Mouse (Mus musculus): Measurements from ENCODE around the gene Atp2a2.

The Atp2a2 gene

DNA sequence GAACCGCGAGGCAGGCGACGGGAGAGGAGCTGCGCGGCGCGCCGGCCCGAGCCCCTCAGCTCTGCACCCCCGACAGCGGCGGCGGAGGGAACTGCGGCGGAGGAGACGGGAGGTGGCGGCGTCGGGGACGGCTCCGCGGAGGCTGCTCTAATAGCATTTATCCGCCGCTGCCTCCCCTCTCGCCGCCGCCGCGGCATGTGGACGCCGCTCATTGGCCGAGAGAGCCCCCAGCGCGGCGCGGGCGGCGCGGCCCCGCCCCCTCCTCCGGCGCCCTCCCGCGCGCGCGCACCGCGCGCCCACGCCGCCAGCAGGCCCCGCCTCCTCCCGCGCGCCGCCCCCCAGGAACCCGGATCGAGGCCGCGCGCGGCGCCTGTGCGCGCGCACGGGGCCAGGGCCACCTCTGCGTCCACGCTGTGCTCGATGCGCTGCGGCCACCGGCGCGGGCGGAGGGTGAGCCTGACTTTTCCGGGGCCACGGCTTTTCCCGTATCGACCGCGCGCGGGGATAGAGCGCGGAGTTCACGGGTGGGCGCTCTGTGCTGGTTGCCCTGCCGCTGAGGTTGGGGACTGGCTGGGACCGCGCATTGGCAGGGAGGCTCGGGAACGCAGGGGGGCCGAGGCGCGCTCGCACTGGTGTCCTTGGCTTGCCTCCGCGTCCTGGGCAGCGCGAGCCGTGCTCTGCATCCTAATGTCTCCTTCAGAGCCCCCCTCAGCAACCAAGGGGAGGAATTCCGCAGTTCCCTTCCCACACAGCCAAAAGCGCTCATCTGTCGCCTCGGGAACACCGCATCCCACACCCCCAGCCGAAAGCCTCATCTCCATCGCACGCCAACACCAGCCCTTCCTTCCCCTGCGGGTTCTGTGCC, at the start of gene Atp2a2:
TSS of gene Atp2a2 (minus strand) at position 149 of the 865 bp plus-strand sequence.
- DNase-seq (ENCODE audit: low read depth) = peak; percentile 73

DNA sequence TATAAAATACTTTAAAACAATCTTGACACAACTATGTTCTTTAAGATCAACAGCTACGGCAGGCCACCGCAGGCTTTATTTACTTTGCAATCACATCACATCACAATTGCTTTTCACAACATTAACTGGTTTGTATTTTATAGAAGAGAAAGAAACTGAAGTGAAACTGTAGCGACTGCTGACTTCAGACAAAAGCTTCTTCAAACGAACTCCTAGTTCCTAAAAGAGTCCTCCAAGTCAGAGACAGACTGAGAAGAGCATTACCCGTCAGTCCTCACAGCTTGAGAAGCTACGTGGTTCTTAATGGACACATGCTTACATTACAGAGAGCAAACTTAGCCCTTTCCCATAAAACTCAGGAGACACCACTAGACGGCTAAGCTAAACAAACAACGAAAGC, 48.4 kb upstream of the Atp2a2 start:
- no peak for DNase-seq (ENCODE audit: low read depth)

DNA sequence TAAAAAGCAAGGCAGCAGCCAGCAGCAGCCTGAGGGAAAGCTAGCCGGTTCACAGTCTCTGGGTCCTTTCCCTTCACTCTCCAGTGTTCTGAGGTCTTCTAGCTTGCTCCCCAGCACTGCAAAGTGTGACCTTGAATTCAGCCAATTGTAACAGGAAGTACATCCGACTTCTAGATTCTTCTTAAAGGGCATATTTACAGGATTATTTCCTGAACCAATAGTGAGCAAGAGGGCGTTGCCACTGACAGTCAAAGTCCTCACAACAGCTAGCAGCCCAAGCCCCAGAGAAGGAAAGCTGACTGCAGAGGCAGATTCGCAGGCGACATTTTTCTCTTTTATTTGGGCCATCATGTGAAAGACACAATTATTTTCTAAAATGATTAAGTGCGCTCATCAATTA, 46.6 kb upstream of the Atp2a2 start:
- no peak for DNase-seq (ENCODE audit: low read depth)

DNA sequence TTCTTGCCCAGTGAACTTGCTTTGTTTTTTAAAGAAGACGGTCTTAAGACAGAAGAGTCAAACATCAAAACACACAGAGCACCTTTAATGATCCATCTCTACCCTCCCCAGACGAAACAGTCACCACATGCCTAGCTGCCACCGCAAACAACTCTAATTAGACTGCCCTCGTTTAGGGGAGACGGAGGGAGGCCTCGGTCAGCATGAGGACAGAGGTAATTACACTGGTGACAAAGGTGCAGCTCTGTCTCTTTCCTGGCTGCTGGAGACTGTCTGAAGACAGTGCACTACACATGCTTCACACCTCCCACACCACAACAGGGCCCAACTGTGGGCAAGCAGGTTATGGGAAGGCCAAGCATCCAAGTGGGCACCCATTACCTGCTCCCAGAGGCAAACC, 45.8 kb upstream of the Atp2a2 start:
- no peak for DNase-seq (ENCODE audit: low read depth)

DNA sequence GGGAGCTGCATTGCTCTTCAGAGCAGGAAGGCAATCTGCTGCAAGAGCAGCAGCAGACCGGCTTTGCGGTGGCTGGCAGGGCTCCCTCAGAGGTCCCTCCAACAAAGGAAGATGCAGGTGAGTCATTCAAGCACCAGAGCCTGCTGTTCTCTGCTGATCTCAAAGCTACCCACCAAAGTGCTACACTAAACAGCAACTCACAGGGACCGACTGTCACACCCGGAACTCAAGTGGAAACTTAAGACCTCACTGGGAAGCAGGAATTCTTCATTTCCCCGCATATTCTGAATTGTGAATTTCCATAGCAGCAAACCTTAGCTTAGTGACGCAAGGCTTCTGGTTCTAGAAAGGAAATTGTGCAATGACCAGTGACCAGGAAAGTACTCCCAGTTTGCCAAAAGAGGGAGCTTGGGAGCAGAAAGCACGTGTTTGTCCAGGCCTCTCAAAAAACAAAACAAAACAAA, 45.3 kb upstream of the Atp2a2 start:
- peak; percentile 44 for DNase-seq (ENCODE audit: low read depth)

DNA sequence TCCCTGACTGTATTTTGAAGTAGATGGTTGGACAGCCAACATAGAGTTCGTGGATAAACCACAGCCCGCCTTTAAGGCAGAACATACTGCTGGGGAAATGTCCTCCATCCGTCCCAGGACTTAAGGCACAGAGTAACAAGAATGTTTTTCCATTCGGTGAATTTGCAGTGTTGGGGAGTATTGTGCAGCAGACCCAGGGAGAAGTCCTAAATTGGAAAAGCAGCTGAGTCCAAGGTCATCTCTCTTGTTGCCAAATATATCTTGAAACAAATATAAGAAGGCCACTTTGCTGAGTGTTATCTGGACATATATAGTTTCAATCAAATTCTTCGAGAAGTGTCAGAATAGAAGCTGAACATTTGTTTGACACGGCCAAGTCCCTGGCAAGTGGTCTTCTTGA, 41.4 kb upstream of the Atp2a2 start:
- DNase-seq (ENCODE audit: low read depth) = no peak

DNA sequence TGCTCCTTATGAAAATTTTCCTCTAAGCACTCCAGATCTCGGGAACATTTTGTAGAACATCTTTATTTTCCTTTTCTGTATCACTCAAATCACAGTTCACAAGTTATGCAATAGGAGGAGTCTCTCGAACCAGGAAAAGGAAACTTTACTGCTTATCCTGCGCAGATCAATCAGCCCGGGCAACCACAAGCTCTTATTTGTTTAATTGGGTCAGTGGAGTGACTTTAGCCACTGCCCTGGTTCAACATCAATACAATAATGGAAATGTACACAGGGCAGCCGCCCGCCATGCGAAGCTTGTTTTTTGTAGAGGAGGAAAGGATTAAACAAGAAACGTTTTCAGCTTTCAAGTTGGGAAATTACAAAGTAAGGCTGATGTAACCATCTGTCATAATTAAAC, 39.8 kb upstream of the Atp2a2 start:
- DNase-seq (ENCODE audit: low read depth) = no peak

DNA sequence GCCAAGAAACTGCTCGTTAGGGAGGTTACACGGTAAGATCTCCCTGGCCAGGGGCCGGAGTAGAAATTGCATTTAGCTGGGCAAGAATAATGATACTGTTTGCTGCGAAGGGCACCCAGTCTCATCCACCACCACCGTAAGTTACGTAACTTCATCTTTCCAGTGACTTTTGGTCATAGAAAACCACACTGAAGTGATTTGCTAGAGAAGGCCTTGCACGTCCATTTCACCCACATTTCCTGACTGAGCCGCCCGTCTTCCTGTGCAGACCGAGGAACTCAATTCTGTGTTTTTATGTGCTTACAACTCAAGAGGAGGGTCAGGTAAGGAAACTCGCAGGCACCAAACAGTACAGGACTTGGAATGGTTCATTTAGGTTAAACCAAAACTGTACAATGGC, 36.1 kb upstream of the Atp2a2 start:
- no peak for DNase-seq (ENCODE audit: low read depth)

DNA sequence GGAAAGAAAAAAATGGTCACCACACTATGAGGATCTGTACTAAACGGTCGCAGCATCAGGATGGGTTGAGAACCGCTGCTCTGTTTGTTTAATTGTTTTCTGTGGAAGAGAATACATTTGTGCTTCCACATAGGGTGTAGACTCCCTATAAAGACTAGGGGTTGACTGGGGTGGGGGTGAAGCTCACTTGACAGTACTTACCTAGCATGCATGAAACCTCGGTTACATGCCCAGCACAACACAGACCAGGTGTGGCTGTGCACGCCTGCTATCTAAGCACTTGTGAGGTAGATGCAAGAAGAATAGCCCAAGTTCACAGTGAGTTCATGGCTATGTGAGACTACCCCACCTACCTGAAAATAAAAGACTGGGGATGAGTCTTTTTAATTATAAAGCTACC, 35.6 kb upstream of the Atp2a2 start:
- no peak for DNase-seq (ENCODE audit: low read depth)

DNA sequence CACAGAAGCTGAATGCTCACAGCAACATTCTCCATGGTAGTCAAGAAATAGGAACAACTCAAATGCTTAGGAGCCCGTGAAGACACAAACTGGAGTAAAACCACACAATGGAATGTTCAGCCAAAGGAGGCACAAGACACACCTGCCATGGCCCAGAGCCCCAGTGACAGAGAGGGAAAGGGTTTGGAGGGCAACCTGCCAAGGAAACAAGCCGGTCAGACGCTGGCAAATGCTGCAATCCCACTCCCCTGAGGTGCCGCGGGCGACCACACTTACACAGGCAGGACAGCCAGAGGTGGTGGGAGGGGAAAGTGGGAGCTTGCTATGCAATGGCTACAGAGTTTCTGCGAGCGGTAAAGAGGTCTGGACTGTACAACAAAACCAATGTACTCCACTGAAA, 31.9 kb upstream of the Atp2a2 start:
- no peak for DNase-seq (ENCODE audit: low read depth)

DNA sequence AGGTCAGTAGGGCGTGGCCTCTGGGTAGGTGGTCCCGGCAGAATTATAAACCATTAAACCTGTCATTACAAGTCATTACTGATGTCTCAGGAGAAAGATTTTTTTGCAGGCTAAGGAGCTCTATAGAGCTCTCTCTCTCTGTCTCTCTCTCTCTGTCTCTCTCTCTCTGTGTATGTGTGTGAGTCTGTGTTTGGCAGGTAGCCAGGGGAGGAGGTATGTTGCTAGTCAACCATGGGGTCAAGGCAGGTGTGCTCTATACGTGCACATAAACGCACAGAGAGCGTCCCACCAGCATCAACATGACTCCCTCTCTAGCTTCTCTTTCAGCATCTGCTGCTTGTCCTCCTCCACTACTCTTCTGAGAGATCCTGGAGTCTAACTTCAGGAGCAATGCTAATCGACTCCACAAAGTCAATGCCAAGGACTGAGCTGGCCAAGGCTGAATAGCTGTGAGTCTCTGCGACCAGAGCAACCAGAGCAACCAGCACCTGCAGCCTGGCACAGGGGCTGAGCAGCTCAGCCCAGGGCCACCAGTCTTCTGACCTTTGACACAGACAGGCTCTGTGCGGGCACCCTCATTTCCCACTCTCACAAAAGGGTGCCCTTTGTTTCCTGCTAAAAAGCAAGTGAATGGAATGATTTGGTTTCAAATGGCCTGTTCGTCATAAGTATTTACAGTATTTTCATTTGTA, 28.0 kb upstream of the Atp2a2 start:
- no peak for DNase-seq (ENCODE audit: low read depth)

DNA sequence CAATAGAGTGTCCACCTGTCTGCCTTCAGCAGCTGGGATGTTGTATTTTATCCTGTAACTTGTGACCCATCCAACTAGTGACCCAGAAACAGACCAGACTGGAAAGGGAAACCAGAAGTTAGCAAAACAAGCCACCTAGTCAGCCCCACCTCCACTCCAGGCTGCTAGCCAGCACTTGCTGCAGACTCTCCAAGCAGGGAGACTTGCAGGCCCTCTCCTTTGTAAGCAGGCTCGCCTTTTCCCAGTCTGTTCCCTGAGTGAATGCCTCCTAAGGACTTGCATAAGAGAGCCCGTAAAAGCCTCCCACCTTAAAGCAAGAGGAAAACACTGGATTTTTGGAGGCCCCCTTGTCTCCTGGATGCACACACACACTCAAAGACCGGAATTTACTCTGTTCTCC, 27.3 kb upstream of the Atp2a2 start:
- DNase-seq (ENCODE audit: low read depth) = no peak

DNA sequence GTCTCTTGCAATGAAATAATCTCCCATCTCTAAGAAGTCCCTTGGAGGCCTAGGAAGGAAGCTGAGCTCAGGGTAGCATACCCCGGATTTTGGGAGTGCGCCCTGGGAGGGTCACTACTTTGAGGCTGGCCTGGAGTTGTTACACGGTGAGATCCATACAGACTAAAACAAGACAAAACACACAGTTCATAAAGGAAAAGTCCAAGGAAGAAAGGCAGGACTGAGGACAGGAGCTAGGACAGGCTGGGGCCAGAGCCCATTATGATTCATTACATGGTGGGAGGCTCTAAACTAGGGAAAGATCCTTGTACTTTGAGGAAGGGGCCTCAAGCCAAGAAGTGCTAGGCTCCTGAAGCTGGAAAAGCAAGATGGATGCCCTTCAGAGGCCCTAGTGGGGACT, 26.6 kb upstream of the Atp2a2 start:
- no peak for DNase-seq (ENCODE audit: low read depth)

DNA sequence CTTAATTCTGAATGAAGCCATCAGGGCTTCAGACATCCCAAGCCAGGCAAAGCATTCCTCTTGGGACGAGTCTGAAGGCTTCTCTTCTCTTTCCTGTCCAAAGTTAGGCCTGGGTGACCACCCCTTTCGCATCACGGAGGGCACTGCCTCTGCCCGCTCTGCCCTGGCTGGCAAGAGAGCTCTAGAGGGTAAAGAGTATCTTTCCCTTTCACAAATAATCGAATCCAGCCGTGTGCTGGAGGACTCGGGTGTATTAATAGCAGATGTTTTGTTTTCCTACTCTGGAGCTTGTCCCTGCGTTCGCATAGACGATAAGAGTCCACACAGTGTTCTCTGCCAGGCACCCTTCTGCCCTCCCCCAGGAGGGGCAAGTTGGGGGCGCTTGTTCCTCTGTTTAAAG, 25.7 kb upstream of the Atp2a2 start:
- no peak for DNase-seq (ENCODE audit: low read depth)

DNA sequence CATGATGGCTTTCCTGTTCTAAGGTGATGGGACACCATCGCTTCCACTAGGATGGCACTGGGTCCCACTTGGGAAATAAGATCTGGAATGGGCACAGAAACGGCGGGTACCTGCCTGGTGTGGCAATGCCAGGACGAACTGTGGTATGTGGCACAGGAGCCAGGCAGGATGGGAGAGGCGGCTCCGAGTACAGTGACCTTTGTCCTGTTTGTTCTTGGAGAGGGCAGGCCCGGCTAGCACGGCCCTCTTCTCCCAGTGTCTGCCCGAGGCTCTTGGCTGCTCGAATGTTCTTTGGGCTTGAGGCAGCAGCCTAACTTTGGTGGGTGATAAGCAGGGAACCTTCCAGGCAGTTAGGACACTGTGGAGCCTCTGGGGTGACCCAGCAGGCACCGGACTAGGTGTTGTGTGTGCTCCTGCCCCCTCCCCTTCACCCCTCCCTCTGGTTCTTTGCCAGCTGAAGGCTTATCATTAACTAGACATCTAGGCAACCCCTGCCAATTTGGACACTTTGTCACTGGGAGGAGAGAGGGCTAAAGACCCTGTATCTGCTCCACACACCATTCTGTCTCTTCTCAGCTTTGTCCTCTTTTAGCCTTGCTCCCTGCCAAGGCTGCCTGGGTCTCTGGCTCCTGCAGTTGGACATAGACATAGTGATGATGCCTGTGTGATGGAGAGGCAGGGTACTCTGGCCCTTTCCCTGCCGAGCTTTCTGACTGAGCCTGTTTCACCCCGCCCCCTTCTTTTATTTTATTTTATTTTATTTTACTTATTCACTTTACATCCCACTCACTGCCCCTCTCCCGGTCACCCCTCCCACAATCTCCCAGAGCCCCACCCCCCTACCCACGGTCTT, 25.1 kb upstream of the Atp2a2 start:
- DNase-seq (ENCODE audit: low read depth) = no peak

DNA sequence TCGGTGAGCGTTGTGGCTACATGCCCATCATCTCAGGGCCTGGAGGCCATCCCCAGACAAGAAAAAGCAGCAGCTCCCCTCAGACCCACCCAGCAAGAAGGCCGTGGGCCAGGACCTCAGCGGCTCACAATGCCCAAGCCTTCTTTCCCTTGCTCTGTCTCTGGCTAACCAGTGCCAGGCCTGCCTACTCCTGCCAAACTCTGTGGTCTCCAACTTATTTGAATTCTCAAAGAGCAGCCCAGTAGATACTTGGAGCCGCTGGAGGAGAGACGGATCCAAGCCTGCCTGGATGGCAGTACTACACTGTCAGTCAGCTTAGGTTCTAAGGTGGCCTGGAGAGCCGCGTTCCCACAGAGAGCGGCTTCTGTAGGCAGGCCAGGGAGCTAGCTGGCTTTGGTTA, 24.4 kb upstream of the Atp2a2 start:
- no peak for DNase-seq (ENCODE audit: low read depth)

DNA sequence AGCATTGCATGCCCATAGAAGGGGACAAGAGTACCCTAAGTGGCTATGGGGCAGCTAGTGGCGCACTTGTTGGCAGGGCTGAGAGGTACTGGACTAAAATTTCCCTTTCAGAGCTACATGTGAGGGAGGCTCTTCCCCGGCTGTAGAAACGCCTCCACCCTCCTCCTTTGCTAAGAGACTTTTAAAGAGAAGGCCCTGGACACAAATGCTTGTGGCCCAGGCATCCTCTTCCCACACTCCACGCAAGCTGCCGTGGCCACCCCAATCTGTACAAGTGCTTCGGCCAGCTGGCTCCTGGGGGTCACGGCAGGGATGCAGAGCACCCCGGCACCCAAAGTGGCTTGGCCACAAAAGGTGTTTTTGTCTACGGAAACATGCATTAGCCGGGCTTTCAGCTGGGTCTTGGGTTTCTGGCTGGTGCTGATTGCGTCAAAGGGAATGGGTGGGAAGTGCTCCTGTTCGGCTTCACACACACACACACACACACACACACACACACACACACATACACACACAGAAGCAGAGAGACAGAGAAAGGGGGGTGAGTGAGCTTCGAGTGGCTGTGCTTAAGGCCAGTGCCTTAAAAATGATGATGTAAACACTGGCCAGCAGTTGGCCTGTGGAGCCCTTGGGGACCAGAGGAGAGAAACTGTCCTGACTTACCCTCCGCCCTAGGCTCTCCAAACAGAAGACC, 23.4 kb upstream of the Atp2a2 start:
- DNase-seq (ENCODE audit: low read depth) = no peak

DNA sequence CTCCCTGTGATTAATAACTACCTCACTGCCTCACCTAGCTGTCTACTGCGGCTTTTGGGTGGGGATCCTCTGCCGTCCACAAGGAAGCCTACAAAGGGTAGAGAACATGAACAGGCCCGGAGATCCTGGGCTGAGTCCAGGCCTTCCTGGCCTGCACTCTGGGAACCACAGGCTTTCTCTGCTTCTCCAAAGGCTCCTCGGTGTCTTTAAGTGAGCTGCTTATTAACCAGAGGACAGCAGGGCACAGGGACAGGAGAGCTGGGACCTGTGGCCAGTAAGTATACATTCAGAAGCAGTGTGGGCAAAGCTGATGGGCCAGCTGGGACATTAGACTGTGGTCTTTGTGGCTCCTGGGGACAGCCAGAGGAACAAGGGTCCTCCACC, 22.8 kb upstream of the Atp2a2 start:
- no peak for DNase-seq (ENCODE audit: low read depth)

DNA sequence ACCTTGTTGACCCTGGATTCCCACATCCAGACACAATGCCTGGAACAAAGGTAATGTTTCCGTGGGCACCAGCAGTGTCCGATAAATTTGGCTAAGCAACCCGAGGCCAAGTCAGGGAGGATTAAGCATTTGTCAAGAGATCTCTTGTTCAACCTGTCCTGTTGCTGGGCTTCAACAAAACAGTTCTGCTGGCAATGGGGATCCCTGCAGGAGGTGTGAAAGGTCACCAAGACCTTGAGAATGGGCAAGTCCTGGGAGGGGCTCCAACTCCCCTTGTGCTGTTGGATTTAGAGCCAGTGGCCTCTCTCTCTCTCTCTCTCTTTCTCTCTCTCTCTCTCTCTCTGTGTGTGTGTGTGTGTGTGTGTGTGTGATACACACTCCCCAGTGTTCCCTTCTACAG, 22.2 kb upstream of the Atp2a2 start:
- no peak for DNase-seq (ENCODE audit: low read depth)

DNA sequence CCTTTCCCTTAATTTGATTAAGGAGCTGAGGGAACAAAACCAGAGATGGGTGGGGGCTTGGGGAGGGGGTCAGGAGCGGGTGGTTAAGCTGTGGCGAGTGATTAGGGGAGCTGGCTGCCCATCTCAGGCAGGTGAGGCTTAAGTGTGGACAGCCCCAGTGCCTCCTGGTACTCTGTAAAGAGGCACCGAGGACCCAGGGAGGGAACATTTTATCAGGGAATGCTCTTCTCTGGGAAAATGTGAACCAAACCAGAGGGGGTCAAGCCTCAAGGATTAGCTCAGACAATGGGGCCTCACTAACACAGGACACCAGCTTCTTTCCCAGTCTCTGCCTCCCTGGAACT, 19.1 kb upstream of the Atp2a2 start:
- no peak for DNase-seq (ENCODE audit: low read depth)

DNA sequence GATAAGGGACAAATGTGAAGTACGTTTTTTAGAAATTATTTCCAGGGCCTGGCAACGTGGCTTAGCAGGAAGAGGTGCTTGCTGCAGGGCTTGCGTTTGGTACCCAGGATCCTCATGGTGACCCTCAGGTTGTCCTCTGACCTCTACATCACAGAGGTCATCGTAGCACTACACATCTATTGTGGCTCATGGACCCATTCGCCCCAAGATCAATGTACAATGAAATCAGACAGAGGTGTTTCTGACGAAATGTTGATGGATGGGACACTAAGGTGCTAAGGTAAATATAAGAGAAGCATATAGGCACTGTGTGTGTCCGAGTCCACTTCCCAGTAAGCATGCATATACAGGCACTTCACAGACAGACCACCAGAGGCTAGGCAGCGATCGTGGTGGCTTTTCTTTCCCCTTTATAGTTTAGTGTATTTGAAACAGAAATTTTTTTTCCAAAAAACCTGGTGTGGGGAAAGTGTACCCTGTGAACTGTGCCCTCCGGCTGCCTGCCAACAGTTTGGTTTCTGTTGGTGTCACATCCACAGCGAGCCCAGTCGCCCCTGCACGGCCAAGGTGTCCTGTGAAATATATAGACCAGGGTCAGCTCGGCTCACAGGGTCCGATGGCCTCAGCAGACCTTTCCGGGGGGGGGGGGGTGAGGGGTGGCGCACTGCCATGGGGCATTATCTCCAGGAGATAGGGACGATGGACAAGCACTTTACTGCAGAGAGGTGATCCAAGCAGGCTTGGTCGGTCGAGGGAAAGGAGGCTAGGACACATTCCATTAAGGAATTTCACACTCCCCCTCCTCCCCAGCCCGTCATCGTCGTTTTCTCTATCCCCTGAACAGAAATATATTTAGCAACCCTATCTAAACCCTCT, 18.5 kb upstream of the Atp2a2 start:
- no peak for DNase-seq (ENCODE audit: low read depth)

All from c-Kit-positive CD71-negative TER-119-negative erythroid progenitor cells, embryonic 14.5 days (primary cell).